Mouse (Mus musculus) lung, embryonic 14.5 days (tissue): ENCODE measurements around the gene Cacng6. TPM values are rescaled to one million over a fixed set of nuclear protein-coding genes. Genes with fewer than 3 reads are reported as not detected.

Experiments used
- ATAC-seq: fragments of 200-750 bp; cut with Nextera tagmentation; 2 replicates; pipeline ENCODE4 v1.8.0; 2017; ENCODE audit warnings: mild to moderate bottlenecking, moderate TSS enrichment, moderate library complexity; ENCODE audit not compliant: insufficient read depth
- DNase-seq: peaks from one replicate; pipeline ENCODE4 v3.0.0-alpha.2; 2015
- H3K27ac ChIP-seq: fragments of 300-500 bp; sonication (generic); 2 replicates; pipeline ENCODE4 v1.5.1; 2014; ENCODE audit warnings: low read depth, mild to moderate bottlenecking, moderate library complexity
- H3K27me3 ChIP-seq: fragments of 300-500 bp; sonication (generic); 2 replicates; pipeline ENCODE4 v1.6.1; 2014; ENCODE audit warnings: low read length, control low read depth; ENCODE audit not compliant: insufficient read depth
- H3K36me3 ChIP-seq: fragments of 300-500 bp; sonication (generic); 2 replicates; pipeline ENCODE4 v1.6.1; 2014; ENCODE audit warnings: control low read depth; ENCODE audit not compliant: insufficient read depth
- H3K4me1 ChIP-seq: fragments of 300-500 bp; sonication (generic); 2 replicates; pipeline ENCODE4 v1.6.1; 2014; ENCODE audit warnings: antibody characterized with exemption, control low read depth; ENCODE audit not compliant: insufficient read depth
- H3K4me2 ChIP-seq: fragments of 300-500 bp; sonication (generic); 2 replicates; pipeline ENCODE4 v1.6.1; 2014; ENCODE audit warnings: mild to moderate bottlenecking
- H3K4me3 ChIP-seq: fragments of 300-500 bp; sonication (generic); 2 replicates; pipeline ENCODE4 v1.5.1; 2014; ENCODE audit warnings: low read depth, low read length
- H3K9ac ChIP-seq: fragments of 300-500 bp; sonication (generic); 2 replicates; pipeline ENCODE4 v1.6.1; 2014
- H3K9me3 ChIP-seq: fragments of 300-500 bp; sonication (generic); 2 replicates; pipeline ENCODE4 v1.6.1; 2016; ENCODE audit warnings: low read depth, low read length, control low read depth
- CTCF ChIP-seq: IDR thresholded peaks from 2 replicates; pipeline ENCODE4 v1.5.1; 2016; ENCODE audit warnings: antibody characterized with exemption, low read depth
- WGBS: fragments of 180-500 bp; shearing (Covaris S2); extraction: QIAGEN DNeasy Blood & Tissue Kit; methylation state at CpG from one replicate; pipeline ENCODE4 v1.1.7; 2014; 5-methylcytosine and 5-hydroxymethylcytosine counted together
- polyA plus RNA-seq: library from polyadenylated mRNA; unstranded; fragments of >200 nt; fragmentation: Nextera tagmentation; extraction: Ambion mirVana; gene quantifications from 2 replicates; pipeline ENCODE4 v1.2.1, GENCODE M21; 2014

The Cacng6 gene
- polyA plus RNA-seq, 1 experiment from 2014 or later, result not detected

- no peak overlapping the region for H3K27ac ChIP-seq
- H3K9me3 ChIP-seq, result no peaks in the 10 kb centered on the region
- no peak for ATAC-seq
- no peaks in the 10 kb centered on the region for H3K4me1 ChIP-seq
- no peak overlapping the region for H3K4me2 ChIP-seq
- no peak for DNase-seq
- H3K36me3 ChIP-seq, result no peaks in the 10 kb centered on the region
- H3K27me3 ChIP-seq, result no peaks in the 10 kb centered on the region
- no peak overlapping the region for H3K9ac ChIP-seq
- no peak for TF ChIP-seq CTCF
- WGBS, result 46% methylated on average over 5 of the region's 5 CpGs
- H3K4me3 ChIP-seq, result no peak overlapping the region
These were observed 26.7 kb downstream of the Cacng6 start for GRCm38 (mm10) chr7:3450671-3451070.

GRCm38 (mm10) chr7:3451161-3451560, 27.2 kb downstream of the Cacng6 start:
- TF ChIP-seq CTCF, result no peak
- Histone ChIP-seq H3K27ac (no peak overlapping the region), H3K9ac (no peak overlapping the region), H3K4me3 (no peak overlapping the region), H3K4me2 (no peak overlapping the region), H3K27me3 (no peaks in the 10 kb centered on the region), H3K9me3 (no peaks in the 10 kb centered on the region), H3K36me3 (no peaks in the 10 kb centered on the region), H3K4me1 (no peaks in the 10 kb centered on the region)
- ATAC-seq (no peak), DNase-seq (no peak)
- WGBS, result 18% methylated on average over 6 of the region's 6 CpGs

GRCm38 (mm10) chr7:3452821-3453485, 29.0 kb downstream of the Cacng6 start:
- Histone ChIP-seq H3K27me3 (no peaks in the 10 kb centered on the region), H3K27ac (no peak overlapping the region), H3K4me1 (no peaks in the 10 kb centered on the region), H3K9ac (no peak overlapping the region), H3K9me3 (no peaks in the 10 kb centered on the region), H3K4me3 (no peak overlapping the region), H3K36me3 (no peaks in the 10 kb centered on the region), H3K4me2 (no peak overlapping the region)
- ATAC-seq (no peak), DNase-seq (no peak)
- WGBS, result 33% methylated on average over 12 of the region's 12 CpGs
- TF ChIP-seq CTCF, result no peak

- no peaks in the 10 kb centered on the region for H3K36me3 ChIP-seq
- no peak overlapping the region for H3K4me2 ChIP-seq
- H3K27ac ChIP-seq, result no peak overlapping the region
- ATAC-seq, result no peak
- no peak; the same call in 1 of the 2 replicates for TF ChIP-seq CTCF
- no peaks in the 10 kb centered on the region for H3K27me3 ChIP-seq
- H3K9me3 ChIP-seq, result no peaks in the 10 kb centered on the region
- no peak overlapping the region for H3K9ac ChIP-seq
- no peaks in the 10 kb centered on the region for H3K4me1 ChIP-seq
- no peak overlapping the region for H3K4me3 ChIP-seq
- 53% methylated on average over 11 of the region's 11 CpGs for WGBS
- peak; percentile 26 for DNase-seq
These were observed 29.6 kb downstream of the Cacng6 start for GRCm38 (mm10) chr7:3453486-3454183.

- TF ChIP-seq CTCF, result no peak
- DNase-seq, result no peak
- 88% methylated on average over 10 of the region's 10 CpGs for WGBS
These were observed 33.3 kb downstream of the Cacng6 start for GRCm38 (mm10) chr7:3457111-3457840.

GRCm38 (mm10) chr7:3457841-3458217, 33.8 kb downstream of the Cacng6 start:
- H3K4me3 ChIP-seq, result no peak overlapping the region
- TF ChIP-seq CTCF, result no peak
- H3K9me3 ChIP-seq, result no peaks in the 10 kb centered on the region
- DNase-seq (no peak), ATAC-seq (no peak)
- no peak overlapping the region for H3K4me2 ChIP-seq
- no peak overlapping the region for H3K9ac ChIP-seq
- no peak overlapping the region for H3K27ac ChIP-seq
- no peaks in the 10 kb centered on the region for H3K4me1 ChIP-seq
- no peaks in the 10 kb centered on the region for H3K27me3 ChIP-seq
- 69% methylated on average over 9 of the region's 9 CpGs for WGBS
- H3K36me3 ChIP-seq, result no peaks in the 10 kb centered on the region

More at GRCm38 (mm10) chr7:3457111-3457840, 33.3 kb downstream of the Cacng6 start:
- no peak for ATAC-seq
- Histone ChIP-seq H3K4me1 (no peaks in the 10 kb centered on the region), H3K27ac (no peak overlapping the region), H3K27me3 (no peaks in the 10 kb centered on the region), H3K36me3 (no peaks in the 10 kb centered on the region), H3K9me3 (no peaks in the 10 kb centered on the region), H3K4me3 (no peak overlapping the region), H3K9ac (no peak overlapping the region), H3K4me2 (no peak overlapping the region)

- ATAC-seq (no peak), DNase-seq (no peak)
These were observed 36.3 kb downstream of the Cacng6 start for GRCm38 (mm10) chr7:3460261-3460660.

More at GRCm38 (mm10) chr7:3460261-3460660, 36.3 kb downstream of the Cacng6 start:
- WGBS, result 74% methylated on average over 8 of the region's 8 CpGs
- Histone ChIP-seq H3K4me1 (no peaks in the 10 kb centered on the region), H3K27ac (no peak overlapping the region), H3K4me2 (no peak overlapping the region), H3K27me3 (no peaks in the 10 kb centered on the region), H3K9ac (no peak overlapping the region), H3K4me3 (no peak overlapping the region), H3K36me3 (no peaks in the 10 kb centered on the region), H3K9me3 (no peaks in the 10 kb centered on the region)
- TF ChIP-seq CTCF, result no peak
